Mouse (Mus musculus) lung, postnatal 25 days (tissue): Measurements from ENCODE around the gene Il6ra.

Source experiments
- DNase-seq: peaks from one replicate; pipeline ENCODE4 v3.0.0; 2022; ENCODE audit warnings: low spot score

Il6ra gene

DNA sequence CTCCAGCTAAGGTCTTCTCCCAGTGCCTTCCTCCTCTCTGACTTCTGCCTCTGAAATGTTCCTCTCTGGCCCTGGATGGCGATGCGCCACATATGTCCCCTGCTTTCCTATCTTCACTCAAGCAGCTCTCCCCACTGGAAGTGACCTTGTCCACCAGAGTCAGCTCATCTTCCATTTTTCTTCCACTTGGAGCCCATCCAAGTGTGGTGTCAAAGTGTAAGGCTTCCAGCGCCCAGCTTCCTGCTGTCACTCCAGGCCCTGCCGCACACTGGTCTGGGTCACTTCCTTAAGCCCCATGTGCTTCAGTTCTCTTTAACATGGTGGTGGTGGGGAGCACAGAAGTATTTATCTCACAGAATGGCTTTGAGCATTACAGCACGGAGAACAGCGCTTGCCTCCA lies 65.4 kb downstream of the Il6ra start:
- peak; percentile 57 for DNase-seq

DNA sequence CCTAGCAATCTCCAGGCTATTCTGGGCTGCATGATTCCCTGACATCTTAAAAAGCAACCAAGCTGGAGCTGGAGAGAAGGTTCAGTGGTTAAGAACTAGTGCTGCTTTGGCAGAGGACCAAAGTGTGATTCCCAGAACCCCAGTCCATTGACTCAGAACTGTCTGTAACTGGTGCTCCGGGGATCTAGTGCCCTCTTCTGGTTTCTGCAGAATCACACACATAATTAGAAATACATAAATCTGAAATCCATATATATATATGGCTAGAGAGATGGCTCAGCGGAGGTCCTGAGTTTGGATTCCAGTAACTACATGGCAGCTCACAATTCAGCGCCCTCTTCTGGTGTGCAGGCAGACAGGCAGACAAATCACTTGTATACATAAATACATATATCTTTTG lies 65.9 kb downstream of the Il6ra start:
- no peak for DNase-seq

DNA sequence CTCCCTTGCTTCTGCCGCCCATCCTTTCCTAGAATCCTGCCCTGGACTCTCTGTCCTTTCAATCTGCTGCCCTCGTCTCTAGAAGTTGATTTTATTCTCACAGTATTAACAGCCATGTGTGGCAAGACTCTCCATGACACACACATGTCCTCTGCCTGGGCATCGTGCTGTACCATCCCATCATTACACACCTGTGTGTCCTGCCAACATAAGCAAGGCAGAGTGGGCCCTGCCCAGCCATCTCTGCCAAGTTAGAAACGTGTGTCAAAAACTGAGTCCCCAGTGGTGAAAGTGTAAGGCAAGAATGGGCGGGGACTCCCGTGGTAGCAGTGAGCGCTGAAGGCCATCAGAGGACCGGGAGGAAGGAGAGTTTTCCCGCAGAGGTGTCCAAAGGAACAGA lies 67.2 kb downstream of the Il6ra start:
- DNase-seq, result no peak

DNA sequence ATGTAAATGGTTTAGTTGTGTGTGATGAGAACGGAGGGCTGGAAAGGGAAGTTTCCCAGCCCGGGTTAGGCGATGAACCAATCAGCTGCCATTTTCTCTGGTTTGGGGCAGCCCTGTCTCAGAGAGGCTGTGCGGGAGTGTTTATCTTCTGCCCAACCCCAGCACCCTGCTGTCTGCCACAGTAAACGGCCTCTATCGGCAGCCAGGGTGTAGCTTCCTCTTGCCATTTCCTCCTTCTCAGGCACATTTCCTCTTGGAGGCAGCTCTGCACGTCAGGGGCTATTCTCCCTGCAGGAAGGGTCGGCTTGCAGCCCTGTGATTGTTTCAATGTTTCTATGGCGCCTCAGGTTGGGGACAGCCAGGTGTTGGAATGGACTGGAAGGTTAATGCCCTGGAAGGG lies 69.8 kb downstream of the Il6ra start:
- peak; percentile 84 for DNase-seq

DNA sequence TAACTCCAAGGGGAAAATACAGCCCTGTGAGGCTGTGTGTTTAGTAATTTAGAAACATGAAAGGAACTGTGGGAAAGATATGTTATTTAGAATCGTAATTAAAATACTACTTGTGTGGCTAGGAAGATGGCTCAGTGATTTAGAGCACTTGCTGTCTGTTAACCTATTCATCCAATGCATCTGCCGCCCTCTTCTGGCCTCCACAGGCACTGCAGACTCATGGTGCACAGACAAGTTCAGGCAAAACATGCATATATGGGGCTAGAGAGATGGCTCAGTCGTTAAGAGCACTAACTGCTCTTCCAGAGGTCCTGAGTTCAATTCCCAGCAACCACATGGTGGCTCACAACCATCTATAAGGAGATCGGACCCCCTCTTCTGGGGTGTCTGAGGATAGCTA lies 70.7 kb downstream of the Il6ra start:
- no peak for DNase-seq

DNA sequence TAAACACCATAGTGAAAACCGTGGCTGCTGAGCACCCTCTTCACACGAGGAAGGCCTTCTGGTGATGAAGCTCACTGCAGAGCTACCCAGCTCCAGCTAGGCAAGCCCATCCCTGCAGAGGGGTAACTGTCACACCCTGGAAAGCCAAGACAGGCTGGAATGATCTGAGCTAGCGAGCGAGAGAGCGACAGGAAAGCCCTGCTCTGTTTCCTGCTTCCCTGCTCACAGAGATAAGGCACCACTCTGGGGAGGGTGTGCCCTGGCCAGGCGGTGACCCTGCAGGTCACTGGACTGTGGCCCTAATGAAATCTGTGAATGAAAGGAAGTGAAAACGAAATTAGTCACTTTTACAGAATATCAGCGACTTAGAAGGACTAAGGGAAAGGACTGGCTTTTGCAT lies 77.6 kb downstream of the Il6ra start:
- peak; percentile 74 for DNase-seq

DNA sequence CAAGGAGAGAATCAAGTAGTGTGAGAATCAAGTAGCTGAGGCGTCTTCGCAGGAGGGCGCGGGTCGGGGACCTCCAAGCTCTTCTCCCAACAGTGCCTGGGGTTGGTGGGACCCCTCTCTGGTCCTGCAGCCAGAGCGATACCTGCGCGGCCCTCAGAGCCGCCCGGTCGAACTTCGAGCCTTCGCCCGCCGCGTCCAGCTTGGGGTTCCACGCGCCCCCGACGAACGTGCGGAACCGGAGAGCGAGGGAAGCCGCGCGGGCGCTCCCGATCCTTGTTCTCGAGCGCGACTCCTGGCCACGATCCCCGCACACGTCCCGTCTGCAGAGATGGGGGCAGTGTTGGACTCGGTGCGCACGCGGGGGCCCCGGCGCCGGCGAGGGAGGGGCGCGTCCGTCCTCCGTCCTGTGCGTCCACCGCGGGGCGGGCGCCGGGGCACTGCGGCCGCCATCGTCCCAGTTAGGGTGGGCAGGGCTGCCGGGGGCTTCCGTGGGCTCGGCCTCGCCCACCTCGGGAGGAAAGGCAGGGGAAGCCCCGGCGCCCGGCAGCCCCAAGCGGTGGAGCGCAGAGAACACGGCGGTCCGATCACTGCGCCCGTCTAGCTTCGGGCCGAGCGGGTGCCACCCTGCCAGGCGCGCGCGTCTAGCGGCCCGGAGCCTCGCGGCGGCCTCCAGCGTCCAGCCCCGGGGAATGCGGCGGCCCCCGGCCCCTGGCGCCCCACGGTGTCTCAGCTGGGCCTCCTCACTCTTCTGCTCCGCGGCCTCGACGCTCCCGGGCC lies 82.0 kb downstream of the Il6ra start, which contains the start of gene She:
TSS of gene She (plus strand) at position 556 of the 777 bp plus-strand sequence.
- DNase-seq, result peak; percentile 51

DNA sequence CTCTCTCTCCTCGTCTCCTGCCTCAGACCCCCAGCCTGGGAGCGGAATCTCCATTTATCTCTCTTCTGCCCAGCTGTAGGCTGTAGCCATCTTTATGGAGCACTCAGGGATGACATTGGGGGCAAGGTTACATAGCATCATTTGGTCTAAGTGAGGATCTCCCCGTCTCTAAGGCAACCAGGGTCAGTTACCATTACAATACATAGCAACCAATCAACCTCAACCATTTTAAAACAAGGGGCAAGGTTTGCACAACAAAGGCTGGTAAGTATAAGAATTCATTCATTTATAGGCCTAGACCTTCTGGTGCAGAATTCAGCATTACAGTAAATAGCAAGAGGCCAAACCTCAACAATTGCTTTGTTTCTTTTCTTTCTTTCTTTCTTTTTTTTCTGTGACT lies 86.7 kb downstream of the Il6ra start:
- no peak for DNase-seq

DNA sequence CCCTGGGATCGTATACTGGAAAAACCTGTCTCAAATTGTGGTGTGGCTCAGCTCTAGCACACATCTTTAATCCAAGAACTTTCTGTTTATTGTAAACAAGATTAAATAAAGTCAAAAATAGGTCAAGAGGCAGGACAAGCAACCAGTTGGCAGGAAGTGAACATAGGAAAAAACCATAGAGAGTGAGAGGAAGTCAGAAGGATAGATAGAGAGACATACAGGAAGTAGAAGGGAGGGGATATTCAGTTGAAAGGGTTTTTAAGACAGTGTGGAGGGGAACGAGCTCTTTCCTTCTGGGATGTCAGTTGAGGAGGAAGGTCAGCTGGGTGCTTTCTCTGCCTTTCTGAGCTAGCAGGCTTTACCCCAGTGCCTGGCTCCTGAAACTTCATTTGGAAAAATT lies 89.4 kb downstream of the Il6ra start:
- no peak for DNase-seq

DNA sequence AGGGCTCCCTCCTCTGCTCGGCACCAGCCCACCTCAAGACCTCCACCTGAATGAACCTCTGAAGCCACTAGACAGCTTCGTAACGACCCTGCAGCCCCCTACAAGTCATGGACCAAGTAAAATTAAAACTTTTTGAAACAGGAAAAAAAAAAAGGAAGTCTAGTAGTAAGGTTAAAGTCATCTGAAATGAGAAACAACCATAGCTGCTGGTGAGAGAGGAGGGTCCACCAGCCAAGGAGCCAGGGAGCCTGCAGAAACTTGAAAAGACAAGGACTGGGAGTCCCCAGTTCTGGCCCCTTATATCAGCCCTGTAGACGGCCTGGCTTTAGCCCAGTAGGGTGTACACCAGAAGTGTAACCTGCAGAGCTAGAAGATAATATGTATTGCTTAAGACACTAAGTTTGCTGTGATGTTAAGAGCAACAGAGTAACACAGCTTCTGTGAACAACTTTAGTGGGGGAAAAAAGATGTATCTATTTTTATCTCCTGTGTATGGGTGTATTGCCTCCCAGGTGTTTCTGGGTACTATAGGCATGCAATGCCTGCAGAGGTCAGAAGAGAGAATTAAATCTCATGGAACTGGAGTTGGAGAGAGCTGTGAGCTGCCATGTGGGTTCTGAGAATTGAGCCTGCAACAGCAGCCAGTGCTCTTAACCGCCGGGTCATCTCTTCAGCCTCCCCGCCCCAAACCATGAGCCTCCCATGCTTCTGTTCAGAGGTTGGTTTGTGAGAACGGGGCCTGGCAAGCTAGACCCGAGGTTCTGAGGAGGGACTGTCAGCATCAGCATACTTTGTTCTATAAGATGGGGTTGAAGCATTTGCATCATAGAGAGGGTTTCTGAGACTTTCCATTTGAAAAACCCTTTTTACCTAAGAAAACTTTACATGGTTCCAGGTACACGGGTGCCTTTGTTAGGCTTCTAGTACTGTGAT lies 91.2 kb downstream of the Il6ra start:
- no peak for DNase-seq

DNA sequence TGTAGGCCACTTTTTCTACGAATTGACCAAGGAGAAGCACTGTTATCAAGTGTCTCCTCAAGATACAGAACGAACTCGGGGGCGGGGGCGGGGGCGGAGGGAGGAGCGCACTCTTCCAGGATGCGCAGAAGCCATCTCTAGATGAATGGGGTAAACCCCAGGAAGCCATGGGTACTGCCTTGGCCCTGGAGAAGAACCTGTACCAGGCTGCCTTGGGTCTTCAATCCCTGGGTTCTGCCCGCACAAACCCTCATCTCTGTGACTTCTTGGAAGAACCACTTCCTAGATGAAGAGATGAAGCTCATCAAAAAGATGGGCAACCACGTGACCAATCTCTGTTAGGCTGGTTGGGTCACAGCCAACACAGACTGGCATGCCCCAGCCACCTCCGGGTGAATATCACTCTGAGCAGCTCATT lies 91.9 kb downstream of the Il6ra start:
- DNase-seq, result no peak

DNA sequence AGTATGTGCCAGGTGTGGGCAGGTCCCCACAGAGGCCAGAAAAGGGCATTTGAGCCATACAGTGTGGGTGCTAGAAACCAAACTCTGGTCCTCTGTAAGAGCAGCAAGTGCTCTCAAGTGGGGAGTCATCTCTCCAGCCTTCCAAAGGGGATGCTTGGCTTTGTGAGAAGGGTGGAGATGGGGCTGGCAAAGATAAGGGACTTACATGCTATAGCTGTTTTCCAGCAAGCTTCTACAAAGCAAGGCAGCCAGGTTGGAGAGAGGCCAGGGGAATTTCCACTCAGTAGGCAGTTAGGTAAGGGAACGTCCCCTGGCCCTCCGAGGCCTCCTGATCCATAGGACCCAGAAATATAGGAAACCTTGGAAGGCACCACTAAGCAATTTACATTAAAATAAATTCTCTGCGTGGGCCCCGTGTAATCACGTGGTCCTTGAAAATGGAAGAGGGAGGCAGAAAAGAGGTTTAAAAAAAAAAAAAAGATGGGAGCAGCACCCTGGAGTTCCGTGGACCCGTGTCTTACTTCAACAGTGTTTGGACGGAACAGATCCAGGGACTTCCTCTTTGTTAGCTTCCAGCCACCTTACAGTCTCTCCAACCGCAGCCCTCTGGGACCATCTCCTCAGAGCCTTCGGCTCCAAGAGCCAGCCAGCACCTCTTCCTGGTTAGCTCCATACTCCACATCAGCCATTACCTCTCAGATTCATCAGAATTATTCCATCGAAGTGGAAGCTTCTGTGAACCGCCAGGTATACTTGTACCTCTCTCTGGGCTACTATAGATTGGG lies 92.5 kb downstream of the Il6ra start:
- DNase-seq, result no peak

DNA sequence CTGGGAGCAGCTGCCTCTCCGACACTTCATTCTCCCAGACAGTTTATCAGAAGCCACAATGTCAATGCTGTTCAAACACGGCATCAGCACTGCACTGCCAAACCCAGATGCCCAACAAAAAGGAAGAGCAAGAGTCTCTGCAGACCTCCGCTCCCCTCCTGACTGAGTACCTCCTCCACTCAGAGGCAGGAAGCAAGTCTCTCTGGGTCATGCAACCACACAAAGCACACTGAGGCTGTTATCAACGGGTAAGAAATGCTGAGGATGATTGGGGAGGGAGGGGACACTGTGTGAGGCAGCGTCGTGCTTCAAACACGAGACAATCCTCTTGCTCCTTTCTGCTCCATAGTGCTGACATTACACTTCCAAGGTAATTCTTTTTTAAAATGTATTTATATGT lies 93.1 kb downstream of the Il6ra start:
- DNase-seq, result no peak

DNA sequence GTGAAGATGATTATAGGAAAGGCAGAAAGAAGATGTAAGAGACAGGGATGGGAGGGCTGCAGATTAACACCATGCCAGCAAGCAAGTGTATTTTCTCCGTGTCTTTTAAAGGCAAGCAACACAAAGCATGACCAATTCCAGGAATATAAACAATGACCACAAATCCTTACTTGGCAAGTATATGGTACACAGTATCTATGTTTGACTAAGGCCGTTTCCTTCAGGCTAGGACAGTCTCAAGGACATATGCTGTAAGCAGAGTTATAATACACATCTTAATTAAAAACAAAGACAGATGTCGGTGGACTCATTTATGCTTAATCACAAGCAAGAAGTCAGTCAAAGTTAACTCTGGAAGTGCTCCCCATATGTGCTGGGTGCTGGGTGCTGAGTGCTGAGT lies 94.4 kb downstream of the Il6ra start:
- no peak for DNase-seq

DNA sequence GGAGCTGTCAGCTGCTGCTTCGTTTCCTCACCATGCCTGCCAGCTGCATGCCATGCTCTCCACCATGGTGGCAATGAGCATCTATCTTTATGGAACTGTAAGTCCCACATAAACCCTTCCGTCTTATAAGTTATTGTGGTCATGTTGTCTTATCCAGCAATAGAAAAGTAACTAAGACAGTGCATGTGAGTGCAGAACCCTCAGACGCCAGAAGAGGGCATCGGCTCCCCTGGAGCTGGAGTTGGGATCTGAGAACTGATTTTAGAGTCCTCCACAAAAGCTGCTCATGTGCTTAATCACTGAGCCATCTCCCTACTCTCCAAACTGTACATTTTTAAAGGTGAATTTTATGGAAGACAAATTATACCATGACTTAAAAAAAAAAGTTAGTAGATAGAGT lies 95.9 kb downstream of the Il6ra start:
- peak; percentile 56 for DNase-seq
